Mouse (Mus musculus): ENCODE measurements around the gene Sfxn5.

DNA sequence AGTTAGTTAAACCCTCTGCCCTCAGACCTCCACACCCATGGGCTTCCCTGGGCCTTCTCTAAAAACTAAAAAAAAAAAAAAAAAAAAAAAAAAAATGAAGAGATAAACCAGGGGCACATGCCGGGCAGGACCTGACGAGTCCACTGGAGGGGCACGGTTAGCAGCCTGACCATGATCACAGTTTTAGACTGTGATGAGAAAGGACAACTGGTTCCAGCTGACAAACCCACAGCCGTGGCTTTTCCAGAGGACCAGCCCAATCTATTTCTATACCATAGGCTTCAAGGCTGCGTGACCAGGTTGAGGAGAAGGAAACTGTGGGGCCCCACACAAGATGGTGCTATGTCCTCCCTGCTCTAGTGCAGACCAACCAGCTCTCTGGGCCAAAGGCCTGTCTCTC, 36.8 kb upstream of the Sfxn5 start:
- TF ChIP-seq CTCF (IDR thresholded peaks at IDR 0.05; ENCODE audit: low read depth) (no peak), EP300 (IDR thresholded peaks at IDR 0.05; ENCODE audit: low read depth) (no peak)

All from heart, postnatal 0 days (tissue).